Comparison of ENCODE assay signal across 23 mouse cellular contexts in genomic region chrX:69441937-69442336, GRCm38 (mm10).
DNase-seq lines count a peak whose midpoint lies in the region; ATAC-seq and TF ChIP-seq lines count a peak whose summit lies in the region.
"Had no signal": no experiment of that assay in that cellular context is flagged by ENCODE, and none has a peak within 500 bp of the region (broad histone marks: within the 10 kb centered on the region; RNA-seq: fewer than 3 reads in every experiment).

No protein-coding gene starts in this region.

- no peak for ATAC-seq in forebrain, embryonic 15.5 days (replicated peaks)

- no peak overlapping the region for H3K9ac ChIP-seq in forebrain, embryonic 15.5 days (replicated peaks)
- H3K9ac ChIP-seq: heart, embryonic 13.5 days; hindbrain, embryonic 15.5 days; kidney, embryonic 15.5 days; limb, embryonic 12.5 days; liver, embryonic 15.5 days; lung, embryonic 14.5 days had no signal

- TF ChIP-seq POLR2A in brain, embryonic 14.5 days (IDR thresholded peaks at IDR 0.05; ENCODE audit: borderline replicate concordance, extremely low read depth, insufficient read depth, insufficient read length, poor library complexity, severe bottlenecking), result no peak

- H3K9me3 ChIP-seq in forebrain, embryonic 15.5 days, result no peaks in the 10 kb centered on the region
- H3K9me3 ChIP-seq in forebrain, embryonic 10.5 days, result no peaks in the 10 kb centered on the region
- H3K9me3 ChIP-seq: heart, embryonic 13.5 days; hindbrain, embryonic 15.5 days; kidney, embryonic 15.5 days; limb, embryonic 12.5 days; liver, embryonic 15.5 days had no signal

- no peaks in the 10 kb centered on the region for H3K27me3 ChIP-seq in forebrain, embryonic 15.5 days
- no peaks in the 10 kb centered on the region for H3K27me3 ChIP-seq in forebrain, embryonic 10.5 days (ENCODE audit: poor library complexity, severe bottlenecking)
- H3K27me3 ChIP-seq: heart, embryonic 13.5 days; hindbrain, embryonic 15.5 days; kidney, embryonic 15.5 days; limb, embryonic 12.5 days; liver, embryonic 15.5 days had no signal

- no peaks in the 10 kb centered on the region for H3K36me3 ChIP-seq in forebrain, embryonic 15.5 days
- H3K36me3 ChIP-seq in forebrain, embryonic 10.5 days (replicated peaks), result no peaks in the 10 kb centered on the region
- H3K36me3 ChIP-seq: heart, embryonic 13.5 days; hindbrain, embryonic 15.5 days; kidney, embryonic 15.5 days; limb, embryonic 12.5 days; liver, embryonic 15.5 days had no signal

- H3K4me2 ChIP-seq in forebrain, embryonic 15.5 days (replicated peaks), result no peak overlapping the region
- H3K4me2 ChIP-seq: heart, embryonic 13.5 days; hindbrain, embryonic 15.5 days; kidney, embryonic 15.5 days; limb, embryonic 12.5 days; liver, embryonic 15.5 days; lung, embryonic 14.5 days had no signal

- no peak for TF ChIP-seq CTCF in brain, embryonic 14.5 days (IDR thresholded peaks at IDR 0.05; ENCODE audit: borderline replicate concordance, extremely low read depth, insufficient read depth, insufficient read length)

- 0 out of 2 replicates have a peak overlapping the region, but pooled peaks have one; percentile 6 for H3K27ac ChIP-seq in forebrain, embryonic 15.5 days (replicated peaks)
- H3K27ac ChIP-seq in forebrain, embryonic 10.5 days, result no peak overlapping the region
- H3K27ac ChIP-seq: heart, embryonic 13.5 days; hindbrain, embryonic 15.5 days; kidney, embryonic 15.5 days; layer of hippocampus, adult 2 months; limb, embryonic 12.5 days; liver, embryonic 15.5 days had no signal

- H3K4me3 ChIP-seq in forebrain, embryonic 15.5 days, result no peak overlapping the region
- no peak overlapping the region for H3K4me3 ChIP-seq in forebrain, embryonic 10.5 days
- H3K4me3 ChIP-seq: heart, embryonic 13.5 days; hindbrain, embryonic 15.5 days; kidney, embryonic 15.5 days; layer of hippocampus, adult 2 months; limb, embryonic 12.5 days; liver, embryonic 15.5 days had no signal

- no peak for DNase-seq in forebrain, embryonic 10.5 days (ENCODE audit: extremely low spot score, low spot score)
- peak; percentile 4 for DNase-seq in layer of hippocampus, adult 11-12 months (ENCODE audit: low spot score)
- DNase-seq in layer of hippocampus, adult 8-10 months (ENCODE audit: low spot score in 2 of 2), result no peak
- peak; percentile 77 for DNase-seq in brain, adult 2 months (ENCODE audit: low read depth, low spot score)
- peak; percentile 65 for DNase-seq in brain, embryonic 14.5 days (ENCODE audit: low read depth)
- DNase-seq: adrenal gland, adult 2 months; adrenal gland, postnatal 36 days; B cell, adult 2 months; gastrocnemius, postnatal 10 days; heart, postnatal 10 days; kidney, adult 18-20 months; kidney, postnatal 25 days; lung, embryonic 14.5 days; lung, postnatal 14 days; midbrain, embryonic 14.5 days; right cerebral cortex, postnatal 4 days had no signal

- peaks cover 10% of the 10 kb centered on the region; the same call in 1 of the 2 replicates for H3K4me1 ChIP-seq in forebrain, embryonic 15.5 days
- no peaks in the 10 kb centered on the region; the same call in 1 of the 2 replicates for H3K4me1 ChIP-seq in forebrain, embryonic 10.5 days
- H3K4me1 ChIP-seq: heart, embryonic 13.5 days; hindbrain, embryonic 15.5 days; kidney, embryonic 15.5 days; limb, embryonic 12.5 days; liver, embryonic 15.5 days had no signal

Comparison
In these comparisons a context has a peak if more than half of its experiments do, and no peak if none do; other contexts are left out.
1. DNase-seq: peak in layer of hippocampus, adult 11-12 months (single experiment), brain, adult 2 months (single experiment) and brain, embryonic 14.5 days (single experiment); none in forebrain, embryonic 10.5 days (single experiment) and layer of hippocampus, adult 8-10 months (0 of 2).